Mouse (Mus musculus): ENCODE data around the gene Slc5a5.

DNA sequence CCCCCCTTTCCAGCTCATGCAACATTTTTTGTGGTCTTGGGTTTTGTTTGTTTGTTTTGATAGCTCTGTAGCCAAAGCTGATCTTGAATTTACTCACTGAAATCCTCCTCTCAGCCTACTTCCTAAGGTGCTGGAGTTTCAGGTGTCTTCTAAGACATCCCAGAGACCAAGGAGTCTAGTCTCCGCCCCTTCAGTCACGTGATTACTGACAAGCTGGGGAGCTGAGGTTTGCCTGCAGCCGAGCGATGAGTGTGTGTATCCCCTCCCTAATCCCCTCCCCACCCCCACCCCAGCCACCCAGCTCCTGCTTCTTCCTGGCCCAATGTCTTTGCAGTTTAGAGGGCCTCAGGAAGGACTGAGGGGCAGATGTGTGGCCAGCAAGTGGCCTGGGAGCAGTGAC, 35.0 kb downstream of the Slc5a5 start:
- TF ChIP-seq CTCF (IDR thresholded peaks at IDR 0.05; ENCODE audit: control insufficient read depth, insufficient read depth, insufficient replicate concordance, low read depth, low read length) = no peak
- TF ChIP-seq POLR2A (IDR thresholded peaks at IDR 0.05; ENCODE audit: control insufficient read depth, low read depth, low read length) = no peak
